Comparison of ENCODE assay signal across 8 mouse cellular contexts in genomic region chr2:103565732-103566422, GRCm38 (mm10). TPM values are rescaled to one million over a fixed set of nuclear protein-coding genes. Genes with fewer than 3 reads are reported as not detected.
A peak's percentile ranks its signal among the peaks of the same experiment; 100 is the strongest.
DNase-seq lines count a peak whose midpoint lies in the region; ATAC-seq and TF ChIP-seq lines count a peak whose summit lies in the region.

Gene Abtb2 (plus strand): TSS chr2:103566310.

- peak; percentile 89 to 92 for DNase-seq in B cell, adult 2 months
- DNase-seq in brain, embryonic 18.5 days (ENCODE audit: low read depth, low spot score): peak; percentile 87
- DNase-seq in kidney, postnatal 0 days (ENCODE audit: low spot score): peak; percentile 98
- DNase-seq in liver, adult 2 months (ENCODE audit: extremely low read depth, low read depth, low spot score): peak; percentile 86
- DNase-seq in spleen, postnatal 36 days (ENCODE audit: low spot score in 2 of 2): peak; percentile 94 to 95

- peak within 1 kb of the TSS; percentile 90 for H3K27ac ChIP-seq in heart, embryonic 12.5 days (ENCODE audit: poor library complexity, severe bottlenecking)
- peak within 1 kb of the TSS; percentile 81 for H3K27ac ChIP-seq in kidney, postnatal 0 days
- peak within 1 kb of the TSS; percentile 42 for H3K27ac ChIP-seq in liver, adult 2 months (replicated peaks; ENCODE audit: insufficient read depth, low read depth, low read length)

- under 1% methylated on average over 34 of the region's 34 CpGs for WGBS in heart, embryonic 12.5 days
- under 1% methylated on average over 34 of the region's 34 CpGs for WGBS in kidney, postnatal 0 days
- WGBS in liver, adult 2 months: under 1% methylated on average over 34 of the region's 34 CpGs

- peak within 1 kb of the TSS; percentile 88 for H3K9ac ChIP-seq in heart, embryonic 12.5 days
- peak within 1 kb of the TSS; percentile 65 for H3K9ac ChIP-seq in kidney, postnatal 0 days (ENCODE audit: low read depth, low read length)
- peak within 1 kb of the TSS; percentile 75 for H3K9ac ChIP-seq in liver, adult 2 months (ENCODE audit: low read depth, low read length)

- peak within 1 kb of the TSS; percentile 81 for H3K4me2 ChIP-seq in heart, embryonic 12.5 days
- H3K4me2 ChIP-seq in kidney, postnatal 0 days (ENCODE audit: low read length): peak within 1 kb of the TSS; percentile 99

- ATAC-seq in heart, embryonic 12.5 days (ENCODE audit: insufficient number of reproducible peaks, low FRiP score): peak; percentile 96
- ATAC-seq in kidney, postnatal 0 days (replicated peaks; ENCODE audit: low FRiP score, low read depth): peak; percentile 93
- peak; percentile 93 for ATAC-seq in monocyte, adult 5-6 weeks (replicated peaks; ENCODE audit: insufficient number of reproducible peaks, low FRiP score, low TSS enrichment, poor library complexity, severe bottlenecking)

- H3K4me1 ChIP-seq in erythroblast, embryonic 14.5 days (ENCODE audit: control insufficient read depth): peaks cover 35% of the 10 kb centered on the region
- peaks cover 46% of the 10 kb centered on the region for H3K4me1 ChIP-seq in heart, embryonic 12.5 days (replicated peaks)
- H3K4me1 ChIP-seq in kidney, postnatal 0 days (replicated peaks; ENCODE audit: insufficient read depth, low read length): peaks cover 33% of the 10 kb centered on the region; the same call in 1 of the 2 replicates
- peaks cover 23% of the 10 kb centered on the region for H3K4me1 ChIP-seq in liver, adult 2 months (ENCODE audit: control insufficient read depth, insufficient read depth, low read length)

- TF ChIP-seq CTCF in kidney, postnatal 0 days (IDR thresholded peaks at IDR 0.05; ENCODE audit: low read depth): peak; percentile 8; the same call in 1 of the 2 replicates
- TF ChIP-seq CTCF in liver, adult 2 months (IDR thresholded peaks at IDR 0.05; ENCODE audit: low read depth, low read length): no peak

- H3K36me3 ChIP-seq in erythroblast, embryonic 14.5 days (ENCODE audit: control insufficient read depth): no peaks in the 10 kb centered on the region
- H3K36me3 ChIP-seq in heart, embryonic 12.5 days: no peaks in the 10 kb centered on the region
- H3K36me3 ChIP-seq in kidney, postnatal 0 days (ENCODE audit: insufficient read depth, low read length): no peaks in the 10 kb centered on the region
- no peaks in the 10 kb centered on the region for H3K36me3 ChIP-seq in liver, adult 2 months (ENCODE audit: control insufficient read depth, insufficient read depth, low read length)

- H3K27me3 ChIP-seq in erythroblast, embryonic 14.5 days (ENCODE audit: control insufficient read depth): peaks cover 83% of the 10 kb centered on the region
- H3K27me3 ChIP-seq in heart, embryonic 12.5 days (replicated peaks): peaks cover 10% of the 10 kb centered on the region
- no peaks in the 10 kb centered on the region for H3K27me3 ChIP-seq in kidney, postnatal 0 days (ENCODE audit: insufficient read depth, low read length)
- H3K27me3 ChIP-seq in liver, adult 2 months (ENCODE audit: control insufficient read depth, insufficient read depth, low read length): no peaks in the 10 kb centered on the region

- peak; percentile 94 for TF ChIP-seq POLR2A in liver, adult 2 months (IDR thresholded peaks at IDR 0.05; ENCODE audit: extremely low read depth, insufficient read depth, low read length)

- peak within 1 kb of the TSS; percentile 64 for H3K4me3 ChIP-seq in erythroblast, embryonic 14.5 days (replicated peaks)
- peak within 1 kb of the TSS; percentile 88 for H3K4me3 ChIP-seq in heart, embryonic 12.5 days
- H3K4me3 ChIP-seq in kidney, postnatal 0 days (replicated peaks; ENCODE audit: low read depth, low read length): peak within 1 kb of the TSS; percentile 62
- peak within 1 kb of the TSS; percentile 77 for H3K4me3 ChIP-seq in liver, adult 2 months (ENCODE audit: insufficient read depth, low read depth, low read length)

- peaks cover 22% of the 10 kb centered on the region; the same call in 1 of the 2 replicates for H3K79me2 ChIP-seq in liver, adult 2 months (ENCODE audit: control insufficient read depth, insufficient read depth, low read length)

- peaks cover 4% of the 10 kb centered on the region; the same call in 1 of the 2 replicates for H3K9me3 ChIP-seq in erythroblast, embryonic 14.5 days (ENCODE audit: control insufficient read depth, low read length)
- no peaks in the 10 kb centered on the region for H3K9me3 ChIP-seq in heart, embryonic 12.5 days (replicated peaks)
- H3K9me3 ChIP-seq in kidney, postnatal 0 days (replicated peaks; ENCODE audit: low read length): no peaks in the 10 kb centered on the region

RNA-seq across cellular contexts. Expression of gene Abtb2, which starts in this region (rescaled TPM):
- 0.08 and 0.12 TPM in 2 replicates for polyA plus RNA-seq in erythroblast, embryonic 14.5 days (2012)
- 28.0 and 29.5 TPM in 2 replicates for polyA plus RNA-seq in heart, embryonic 12.5 days (2016; fragmentation: Nextera tagmentation; extraction: Ambion mirVana)
- 5.2 and 5.6 TPM in 2 replicates for polyA plus RNA-seq in kidney, postnatal 0 days (2015; fragmentation: Nextera tagmentation; extraction: Ambion mirVana)
- total RNA-seq in liver, adult 2 months (2014; rRNA removed): 6.5 and 8.6 TPM in 2 replicates
- 15.1 and 17.3 TPM in 2 replicates for polyA plus RNA-seq in liver, adult 2 months (2012; rRNA removed)
- 6.0 to 16.5 TPM (median 9.1 TPM) in 3 replicates for total RNA-seq in monocyte, adult 5-6 weeks (2017)

Comparison
In these comparisons a context has a peak if more than half of its experiments do, and no peak if none do; other contexts are left out.
1. Peak in every context shown above with its lines: DNase-seq, ATAC-seq, H3K4me3 ChIP-seq and H3K27ac ChIP-seq.